Mouse (Mus musculus) embryonic stem cell, embryonic (primary cell): ENCODE data around the gene Wnt3a.

Experiments
- CTCF ChIA-PET, 4 experiments: fragments of 300-600 bp in 2 of 4; fragments of 350-600 bp in 2 of 4; sonication (Branson Sonifier 250); formaldehyde crosslinking; loops; one replicate each; lab custom pipeline; 2022; ENCODE audit warnings: inconsistent platforms in 2 of 4; lab: Charles Lee
- POLR2A ChIA-PET, 4 experiments: fragments of 300-600 bp in 2 of 4; fragments of 350-600 bp in 2 of 4; sonication (Branson Sonifier 250); formaldehyde crosslinking; loops; one replicate each; lab custom pipeline; 2022; ENCODE audit warnings: antibody characterized with exemption in 4 of 4, inconsistent platforms in 1 of 4; lab: Charles Lee

The Wnt3a gene

GRCm38 (mm10) chr11:59201216-59202002 lies 89.1 kb downstream of the Wnt3a start:
- CTCF ChIA-PET: interaction anchor here in 3 of 4 experiments (0.8 to 1.3 kb wide), 4 partner anchors 9 to 103 kb away, joined by 3 to 6 read pairs (median 4); partner anchors contain the start of gene Guk1 (in 1 of the 3)
- POLR2A ChIA-PET: interaction anchor here (0.5 to 15.8 kb wide), 34 partner anchors 8 to 1498 kb away, joined by 3 to 233 read pairs (median 4); partner anchors contain the start of genes Iba57 (in 2 of the 4), Arf1 (in 1 of the 4), Guk1 (in 1 of the 4) and Hist3h2a (in 1 of the 4)
